Mouse (Mus musculus) spleen, adult 2 months (tissue): ENCODE measurements around the gene Bmp2k.

Source experiments
- CTCF ChIP-seq: fragments of 200-500 bp; IDR thresholded peaks from 2 replicates; pipeline ENCODE4 v1.5.1; 2011; ENCODE audit warnings: mild to moderate bottlenecking, inconsistent platforms; ENCODE audit not compliant: insufficient read depth, insufficient read length, insufficient replicate concordance; ENCODE audit errors: extremely low read depth
- POLR2A ChIP-seq: fragments of 200-500 bp; IDR thresholded peaks from 2 replicates; pipeline ENCODE4 v1.6.1; 2011; ENCODE audit warnings: low read depth, low read length, inconsistent platforms

- TF ChIP-seq POLR2A (no peak; the same call in 1 of the 2 replicates), CTCF (no peak)
Measured at GRCm38 (mm10) chr5:96949839-96950666, 47.4 kb upstream of the Bmp2k start.
